Mouse (Mus musculus) embryonic stem cell, embryonic (primary cell): Measurements from ENCODE around the gene Smyd1.
"Not testable (repeated sequence)": the region's sequence is repeated elsewhere in the genome, so short reads cannot be mapped to it uniquely, and the experiment has no call there.

Source experiments
- CTCF ChIA-PET, 4 experiments: fragments of 300-600 bp in 2 of 4; fragments of 350-600 bp in 2 of 4; sonication (Branson Sonifier 250); formaldehyde crosslinking; loops; one replicate each; lab custom pipeline; 2022; ENCODE audit warnings: inconsistent platforms in 2 of 4; lab: Charles Lee
- POLR2A ChIA-PET, 4 experiments: fragments of 300-600 bp in 2 of 4; fragments of 350-600 bp in 2 of 4; sonication (Branson Sonifier 250); formaldehyde crosslinking; loops; one replicate each; lab custom pipeline; 2022; ENCODE audit warnings: antibody characterized with exemption in 4 of 4, inconsistent platforms in 1 of 4; lab: Charles Lee

Smyd1 gene

DNA sequence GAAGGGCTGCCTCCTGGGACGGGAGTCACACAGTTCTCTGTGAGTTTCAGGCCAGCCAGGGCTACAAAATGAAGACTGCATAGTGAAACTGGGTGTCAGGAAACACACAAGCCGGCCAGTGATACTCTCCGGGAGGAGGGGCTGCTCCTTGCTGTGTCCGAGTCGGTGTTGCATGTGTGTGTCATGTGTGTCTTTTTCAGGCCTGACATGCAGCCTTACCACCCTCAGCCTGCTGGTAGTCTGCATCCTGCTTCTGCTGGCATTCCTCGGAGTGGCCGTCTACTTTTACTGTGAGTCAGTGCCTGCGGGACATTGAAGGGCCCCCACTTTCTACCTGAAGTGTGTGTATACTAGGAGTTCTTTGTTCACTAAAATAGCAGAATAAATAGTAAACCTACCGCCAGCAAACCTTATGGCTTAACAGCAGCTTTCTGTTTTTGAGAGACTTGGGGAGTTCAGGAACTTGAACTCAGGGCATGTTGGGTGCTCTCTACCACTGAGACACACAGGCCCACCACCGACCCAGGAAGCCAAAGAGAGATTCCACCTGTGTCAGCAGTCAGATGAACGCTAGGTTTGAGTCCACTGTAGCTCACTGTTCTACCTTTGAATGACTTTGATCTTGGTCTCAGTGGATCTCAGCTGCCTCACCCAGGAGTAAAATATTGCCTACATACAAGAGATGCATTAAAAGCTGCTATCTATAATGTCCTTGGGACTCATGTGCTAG, 10.4 kb upstream of the Smyd1 start:
- ChIA-PET CTCF (no interaction called here), POLR2A (interaction anchor here in 1 of 4 experiments (0.6 kb wide), 1 partner anchor 968 kb away, joined by 6 read pairs; no protein-coding TSS in a partner anchor)

DNA sequence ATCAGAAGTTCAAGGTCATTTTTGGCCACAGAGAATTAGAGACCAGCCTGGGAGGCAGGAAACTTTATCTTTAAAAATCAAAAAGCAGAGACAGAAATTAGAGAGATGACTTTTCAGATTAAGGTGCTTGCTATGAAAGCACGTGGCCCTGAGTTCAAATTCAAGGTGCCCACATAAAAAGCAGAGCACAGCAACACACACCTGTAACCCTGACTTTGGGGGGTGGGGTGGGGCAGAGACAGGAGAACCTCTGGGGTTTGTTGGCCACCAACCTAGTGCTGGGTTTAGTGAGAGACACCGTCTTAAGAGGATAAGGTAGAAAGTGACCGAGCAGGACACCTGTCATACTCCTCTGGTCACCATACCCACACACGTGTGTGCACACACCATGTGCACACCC, 9.5 kb upstream of the Smyd1 start:
- POLR2A ChIA-PET, CTCF ChIA-PET: not testable (repeated sequence)

DNA sequence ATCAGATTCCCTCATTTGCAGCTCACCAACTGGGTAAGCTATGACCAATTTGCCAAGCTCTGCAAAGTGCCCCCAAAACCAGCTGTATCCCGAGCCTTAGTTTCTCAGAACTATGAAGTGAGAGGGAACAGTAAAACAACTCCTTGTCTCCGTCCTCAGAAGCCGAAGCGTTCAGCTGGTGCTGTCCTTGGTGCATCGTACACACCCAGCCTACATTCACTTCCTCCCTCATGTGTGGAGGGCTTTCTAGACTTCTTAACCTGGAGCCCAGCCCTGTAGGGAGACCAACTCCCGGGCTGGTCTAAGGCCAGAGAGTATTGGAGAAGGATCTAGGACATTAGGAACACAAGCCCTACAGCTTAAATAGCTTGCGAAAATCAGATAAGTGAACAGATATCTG, 8.5 kb upstream of the Smyd1 start:
- ChIA-PET POLR2A (interaction anchor here in 3 of 4 experiments (0.6 to 1.1 kb wide), 3 partner anchors 9 to 416 kb away, joined by 3 to 5 read pairs (median 3); no protein-coding TSS in a partner anchor), CTCF (interaction anchor here in 1 of 4 experiments (0.7 kb wide), 1 partner anchor 797 kb away, joined by 3 read pairs; no protein-coding TSS in a partner anchor)

DNA sequence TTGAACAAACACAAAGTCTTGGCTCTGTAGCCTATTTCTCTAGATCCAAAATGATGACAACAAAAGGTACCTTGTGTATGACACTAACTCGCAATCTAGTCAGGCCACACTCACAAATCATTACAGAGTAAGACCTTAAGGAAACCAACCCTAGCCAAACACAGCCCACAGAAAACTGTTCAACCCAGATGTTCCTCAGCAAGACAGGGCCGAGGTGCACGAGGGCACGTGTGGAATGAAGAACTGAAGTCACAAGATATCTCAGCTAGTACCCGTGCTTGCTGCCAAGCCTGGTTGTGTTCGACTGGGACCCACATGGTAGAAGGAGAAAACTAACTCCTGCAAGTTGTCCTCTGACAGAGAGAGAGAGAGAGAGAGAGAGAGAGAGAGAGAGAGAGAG, 7.8 kb upstream of the Smyd1 start:
- POLR2A ChIA-PET = interaction anchor here in 2 of 4 experiments (0.6 to 1.1 kb wide), 4 partner anchors 9 to 853 kb away, joined by 3 to 5 read pairs (median 4); no protein-coding TSS in a partner anchor
- CTCF ChIA-PET = interaction anchor here in 2 of 4 experiments (0.6 to 0.7 kb wide), 2 partner anchors 95 to 798 kb away, joined by 3 read pairs; no protein-coding TSS in a partner anchor

GRCm38 (mm10) chr6:71324816-71325215, 2.8 kb upstream of the Smyd1 start:
- ChIA-PET POLR2A (interaction anchor here in 1 of 4 experiments (0.5 to 0.6 kb wide), 2 partner anchors 1002 to 1715 kb away, joined by 3 read pairs; no protein-coding TSS in a partner anchor), CTCF (interaction anchor here in 1 of 4 experiments (0.5 kb wide), 1 partner anchor 30 kb away, joined by 4 read pairs; no protein-coding TSS in a partner anchor)

- POLR2A ChIA-PET = interaction anchor here in 2 of 4 experiments (0.6 to 0.8 kb wide), 4 partner anchors 117 to 429 kb away, joined by 4 to 9 read pairs (median 7); partner anchors contain the start of gene Rmnd5a (in 1 of the 2)
Measured at GRCm38 (mm10) chr6:71322491-71322921, 473 bp upstream of the Smyd1 start, which contains the start of gene Cd8b1. Cd8b1 (plus strand) TSS chr6:71322788.

DNA sequence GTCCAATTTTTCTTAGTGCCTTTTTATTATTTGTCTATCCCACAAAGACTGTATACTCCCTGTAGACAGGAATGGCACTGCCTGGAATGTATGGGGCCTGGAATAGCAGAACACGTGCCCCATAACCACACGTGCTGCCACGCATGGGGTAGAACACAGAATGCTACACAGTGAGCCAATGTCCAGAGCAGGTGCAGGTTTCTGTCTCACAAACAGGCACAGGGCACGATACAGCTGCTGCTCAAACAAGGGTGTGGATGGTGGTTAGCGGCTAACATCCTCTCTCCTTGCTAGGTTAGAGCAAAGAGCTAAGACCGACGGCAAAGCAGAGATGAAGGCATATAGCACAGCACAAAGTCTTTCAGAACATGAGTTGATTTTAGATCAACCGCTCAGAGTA, 14.5 kb downstream of the Smyd1 start:
- ChIA-PET POLR2A (interaction anchor here in 1 of 4 experiments (1.5 kb wide), 1 partner anchor 37 kb away, joined by 4 read pairs; no protein-coding TSS in a partner anchor), CTCF (no interaction called here)

More at GRCm38 (mm10) chr6:71322491-71322921, 473 bp upstream of the Smyd1 start, which contains the start of gene Cd8b1:
- CTCF ChIA-PET = no interaction called here

- ChIA-PET CTCF (interaction anchor here in 2 of 4 experiments (0.9 to 2.5 kb wide), 2 partner anchors 153 to 502 kb away, joined by 3 to 9 read pairs; no protein-coding TSS in a partner anchor), POLR2A (interaction anchor here in 2 of 4 experiments (1.1 to 1.7 kb wide), 3 partner anchors 31 to 331 kb away, joined by 3 to 4 read pairs (median 4); partner anchors contain the start of genes Chmp3 (in 1 of the 2), Kdm3a (in 1 of the 2) and Krcc1 (in 1 of the 2))
Measured at GRCm38 (mm10) chr6:71302097-71302731, 19.8 kb downstream of the Smyd1 start.

GRCm38 (mm10) chr6:71298751-71299150, 23.3 kb downstream of the Smyd1 start:
- POLR2A ChIA-PET = interaction anchor here (0.5 to 1.4 kb wide), 10 partner anchors 9 to 815 kb away, joined by 3 to 8 read pairs (median 5); partner anchors contain the start of gene Krcc1 (in 2 of the 4)
- CTCF ChIA-PET = interaction anchor here (0.6 to 2.2 kb wide), 41 partner anchors 9 to 828 kb away, joined by 3 to 14 read pairs (median 4); partner anchors contain the start of genes Cd8a (in 1 of the 4), Kdm3a (in 1 of the 4) and Thnsl2 (in 1 of the 4)

DNA sequence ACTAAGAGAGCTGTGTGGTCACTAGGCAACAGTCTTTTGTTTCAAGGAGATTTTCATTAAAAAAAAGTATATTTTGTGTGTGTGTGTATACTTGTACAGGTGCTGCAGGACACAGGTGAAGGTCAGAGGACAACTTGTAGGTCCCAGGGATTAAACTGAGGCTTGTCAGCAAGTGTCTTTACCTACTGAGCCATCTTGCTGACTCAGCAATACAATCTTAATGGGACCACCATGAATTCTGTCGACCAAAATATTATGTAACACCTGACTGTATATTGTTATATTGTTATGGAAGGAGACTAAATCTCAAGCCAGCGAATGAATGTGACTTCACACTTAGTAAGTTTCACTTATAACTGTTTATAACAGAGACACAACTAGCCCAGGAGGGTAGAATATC, 24.0 kb downstream of the Smyd1 start:
- CTCF ChIA-PET = interaction anchor here in 3 of 4 experiments (0.5 to 2.2 kb wide), 7 partner anchors 40 to 643 kb away, joined by 3 to 9 read pairs (median 4); no protein-coding TSS in a partner anchor
- POLR2A ChIA-PET = interaction anchor here in 2 of 4 experiments (0.6 to 1.4 kb wide), 3 partner anchors 16 to 581 kb away, joined by 3 to 6 read pairs (median 4); partner anchors contain the start of gene Krcc1 (in 1 of the 2)

GRCm38 (mm10) chr6:71295303-71295702, 26.7 kb downstream of the Smyd1 start:
- POLR2A ChIA-PET = interaction anchor here in 3 of 4 experiments (0.8 to 4.1 kb wide), 8 partner anchors 23 to 536 kb away, joined by 3 to 72 read pairs (median 5); partner anchors contain the start of genes Krcc1 (in 3 of the 3), Immt (in 1 of the 3) and Rmnd5a (in 1 of the 3)
- CTCF ChIA-PET = interaction anchor here in 3 of 4 experiments (0.5 to 1.9 kb wide), 9 partner anchors 14 to 1594 kb away, joined by 3 to 8 read pairs (median 4); no protein-coding TSS in a partner anchor

DNA sequence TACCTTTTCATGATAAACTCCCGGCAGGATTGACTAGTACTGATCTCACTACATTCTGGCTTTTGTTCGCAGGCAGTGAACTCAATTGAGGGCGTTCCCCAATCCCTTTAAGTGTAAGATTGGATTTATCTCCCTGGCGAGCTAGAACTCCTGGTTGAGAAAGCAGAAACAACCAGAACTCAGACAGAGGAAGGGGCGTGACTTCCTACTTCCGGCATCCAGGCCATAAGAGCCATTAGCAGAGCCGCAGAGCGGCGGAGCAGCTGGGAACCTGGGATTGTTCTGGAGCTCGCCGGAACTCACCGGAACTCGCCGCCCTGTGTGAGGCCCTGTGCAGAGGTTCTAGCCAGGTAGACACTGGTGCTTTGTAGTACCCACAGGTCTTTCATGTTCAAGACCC, 28.5 kb downstream of the Smyd1 start:
- POLR2A ChIA-PET = interaction anchor here in 3 of 4 experiments (0.6 to 4.1 kb wide), 28 partner anchors 9 to 632 kb away, joined by 3 to 72 read pairs (median 5); partner anchors contain the start of genes Krcc1 (in 3 of the 3), Rmnd5a (in 2 of the 3), Chmp3 (in 1 of the 3) and Immt (in 1 of the 3)
- CTCF ChIA-PET = interaction anchor here in 2 of 4 experiments (0.6 to 1.2 kb wide), 3 partner anchors 21 to 496 kb away, joined by 3 to 4 read pairs (median 3); no protein-coding TSS in a partner anchor

GRCm38 (mm10) chr6:71279418-71279817, 42.6 kb downstream of the Smyd1 start:
- ChIA-PET POLR2A (interaction anchor here in 1 of 4 experiments (0.6 kb wide), 1 partner anchor 9 kb away, joined by 3 read pairs; no protein-coding TSS in a partner anchor), CTCF (interaction anchor here in 1 of 4 experiments (0.7 kb wide), 1 partner anchor 11 kb away, joined by 3 read pairs; no protein-coding TSS in a partner anchor)

DNA sequence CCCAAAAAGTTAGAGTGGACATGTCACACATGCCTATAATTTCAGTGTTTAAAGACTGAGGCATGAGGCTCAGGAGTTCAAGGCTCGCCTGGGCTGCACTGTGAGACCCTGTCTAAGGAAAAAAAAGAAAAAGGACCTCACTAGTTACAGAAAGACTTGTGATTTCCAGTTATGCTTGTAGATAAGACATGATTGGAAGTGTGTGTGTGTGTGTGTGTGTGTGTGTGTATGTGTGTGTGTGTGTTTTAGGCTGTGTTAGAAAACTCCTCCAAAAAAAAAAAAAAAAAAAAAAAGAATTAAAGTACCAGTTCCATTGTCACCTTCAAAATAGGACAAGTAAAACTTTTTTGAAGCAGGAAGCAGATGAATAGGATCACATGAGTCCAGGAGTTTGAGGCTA, 47.4 kb downstream of the Smyd1 start:
- CTCF ChIA-PET = no interaction called here
- POLR2A ChIA-PET = interaction anchor here in 1 of 4 experiments (1.3 to 1.4 kb wide), 2 partner anchors 18 to 19 kb away, joined by 4 to 5 read pairs; no protein-coding TSS in a partner anchor

- ChIA-PET CTCF (no interaction called here), POLR2A (no interaction called here)
Measured at GRCm38 (mm10) chr6:71273715-71274114, 48.3 kb downstream of the Smyd1 start.

- CTCF ChIA-PET = interaction anchor here in 3 of 4 experiments (0.6 to 1.8 kb wide), 6 partner anchors 22 to 551 kb away, joined by 3 to 5 read pairs (median 4); no protein-coding TSS in a partner anchor
- POLR2A ChIA-PET = interaction anchor here in 3 of 4 experiments (0.6 to 3.8 kb wide), 36 partner anchors 8 to 640 kb away, joined by 3 to 72 read pairs (median 6); partner anchors contain the start of genes Chmp3 (in 2 of the 3), Kdm3a (in 2 of the 3), Rmnd5a (in 2 of the 3) and Immt (in 1 of the 3)
Measured at GRCm38 (mm10) chr6:71272316-71272741, 49.7 kb downstream of the Smyd1 start.
